Mouse (Mus musculus) midbrain, embryonic 16.5 days (tissue): Measurements from ENCODE around the gene Pus7. TPM values are rescaled to one million over a fixed set of nuclear protein-coding genes. Genes with fewer than 3 reads are reported as not detected.
"Not testable (repeated sequence)": the region's sequence is repeated elsewhere in the genome, so short reads cannot be mapped to it uniquely, and the experiment has no call there.

ENCODE experiments used
- ATAC-seq: fragments of 200-750 bp; cut with Nextera tagmentation; 2 replicates; pipeline ENCODE4 v1.8.0; 2017; ENCODE audit warnings: moderate TSS enrichment
- H3K27ac ChIP-seq: fragments of 300-500 bp; sonication (generic); 2 replicates; pipeline ENCODE4 v1.5.1; 2014; ENCODE audit warnings: mild to moderate bottlenecking, low read length, mixed read lengths
- H3K27me3 ChIP-seq: fragments of 300-500 bp; sonication (generic); 2 replicates; pipeline ENCODE4 v1.6.1; 2014; ENCODE audit warnings: low read depth, low read length, mixed read lengths; ENCODE audit not compliant: control insufficient read depth, insufficient read depth
- H3K36me3 ChIP-seq: fragments of 300-500 bp; sonication (generic); 2 replicates; pipeline ENCODE4 v1.6.1; 2014; ENCODE audit warnings: mild to moderate bottlenecking, low read length, moderate library complexity, mixed read lengths; ENCODE audit not compliant: control insufficient read depth, insufficient read depth
- H3K4me1 ChIP-seq: fragments of 300-500 bp; sonication (generic); 2 replicates; pipeline ENCODE4 v1.6.1; 2014; ENCODE audit warnings: mild to moderate bottlenecking, low read length, mixed read lengths; ENCODE audit not compliant: control insufficient read depth, insufficient read depth
- H3K4me2 ChIP-seq: fragments of 300-500 bp; sonication (generic); 2 replicates; pipeline ENCODE4 v1.6.1; 2014; ENCODE audit warnings: mild to moderate bottlenecking, low read length, mixed read lengths
- H3K4me3 ChIP-seq: fragments of 300-500 bp; sonication (generic); 2 replicates; pipeline ENCODE4 v1.5.1; 2014; ENCODE audit warnings: low read depth, mild to moderate bottlenecking, low read length, moderate library complexity, mixed read lengths
- H3K9ac ChIP-seq: fragments of 300-500 bp; sonication (generic); 2 replicates; pipeline ENCODE4 v1.6.1; 2014; ENCODE audit warnings: low read depth, low read length, mixed read lengths
- H3K9me3 ChIP-seq: fragments of 300-500 bp; sonication (generic); replicated peaks from 2 replicates; pipeline ENCODE4 v1.6.1; 2014; ENCODE audit warnings: mild to moderate bottlenecking, low read length, mixed read lengths; ENCODE audit not compliant: control insufficient read depth, poor library complexity, severe bottlenecking
- WGBS: fragments of 180-500 bp; shearing (Covaris S2); extraction: QIAGEN DNeasy Blood & Tissue Kit; methylation state at CpG from one replicate; pipeline ENCODE4 v1.1.7; 2014; 5-methylcytosine and 5-hydroxymethylcytosine counted together
- polyA plus RNA-seq: library from polyadenylated mRNA; unstranded; fragments of >200 nt; fragmentation: Nextera tagmentation; extraction: Ambion mirVana; gene quantifications from 2 replicates; pipeline ENCODE4 v1.2.1, GENCODE M21; 2015

The Pus7 gene
- polyA plus RNA-seq, 1 experiment from 2014 or later, result 17.5 TPM

- Histone ChIP-seq H3K27ac (no peak overlapping the region), H3K36me3 (peaks cover 4% of the 10 kb centered on the region; the same call in 1 of the 2 replicates), H3K9ac (no peak overlapping the region), H3K4me3 (no peak overlapping the region), H3K4me1 (peaks cover 3% of the 10 kb centered on the region; the same call in 1 of the 2 replicates), H3K27me3 (no peaks in the 10 kb centered on the region), H3K4me2 (no peak overlapping the region), H3K9me3 (peaks cover 5% of the 10 kb centered on the region; the same call in 1 of the 2 replicates)
- ATAC-seq, result no peak
- 100% methylated on average over 1 of the region's 1 CpGs for WGBS
Observed at GRCm38 (mm10) chr5:23709661-23710060, 73.8 kb downstream of the Pus7 start.

GRCm38 (mm10) chr5:23706601-23707597, 76.6 kb downstream of the Pus7 start:
- not testable (repeated sequence) for H3K4me2 ChIP-seq, H3K4me1 ChIP-seq, H3K27ac ChIP-seq, H3K27me3 ChIP-seq, H3K9ac ChIP-seq, ATAC-seq, H3K4me3 ChIP-seq
- H3K9me3 ChIP-seq, result peaks cover 17% of the 10 kb centered on the region
- H3K36me3 ChIP-seq, result peaks cover 20% of the 10 kb centered on the region
- 97% methylated on average over 29 of the region's 34 CpGs for WGBS

DNA sequence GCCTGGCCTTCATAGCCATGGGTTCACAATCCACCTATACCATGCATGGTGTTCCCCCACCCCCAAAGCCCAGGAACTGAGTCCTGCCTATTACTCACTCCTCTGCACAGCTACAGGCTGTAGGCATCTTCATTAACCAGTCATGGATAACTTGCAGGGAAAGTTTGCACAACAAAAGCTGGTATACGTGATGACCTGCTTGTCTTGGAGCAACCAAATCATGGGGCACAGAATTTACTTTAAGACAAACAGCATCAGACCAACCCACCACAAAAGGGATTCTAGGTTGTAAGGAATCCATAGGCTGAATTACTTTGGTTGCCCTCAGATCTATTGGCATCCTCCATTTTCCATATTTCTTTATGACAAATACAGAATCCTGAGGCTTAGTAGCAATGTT, 86.1 kb downstream of the Pus7 start:
- H3K9me3 ChIP-seq, result peaks cover 18% of the 10 kb centered on the region
- no peak for ATAC-seq

More for the DNA sequence above, 86.1 kb downstream of the Pus7 start:
- Histone ChIP-seq H3K36me3 (peaks cover 10% of the 10 kb centered on the region), H3K4me2 (no peak overlapping the region), H3K9ac (no peak overlapping the region), H3K27ac (no peak overlapping the region), H3K4me3 (no peak overlapping the region), H3K4me1 (no peaks in the 10 kb centered on the region), H3K27me3 (no peaks in the 10 kb centered on the region)
- 93% methylated on average over 1 of the region's 1 CpGs for WGBS

Other genes starting within 250 kb of the Pus7 start
- 105 and 112 TPM in 2 replicates for gene Srpk2, start 99.1 kb downstream of the Pus7 start, polyA plus RNA-seq
- gene Rint1, start 4.0 kb upstream of the Pus7 start, polyA plus RNA-seq, result 30.2 and 30.3 TPM in 2 replicates
- gene Tomm7, start 60.5 kb upstream of the Pus7 start, polyA plus RNA-seq, result 75.7 and 77.3 TPM in 2 replicates
- 29.8 and 32.0 TPM in 2 replicates for gene Fam126a, start 247.0 kb upstream of the Pus7 start, polyA plus RNA-seq